Mouse (Mus musculus): ENCODE measurements around the gene Iscu. TPM values are rescaled to one million over a fixed set of nuclear protein-coding genes. Genes with fewer than 3 reads are reported as not detected.

Iscu gene
- polyA plus RNA-seq, 1 experiment from 2014 or later: 77.8 TPM

GRCm38 (mm10) chr5:113748556-113749331, 23.8 kb upstream of the Iscu start:
- Histone ChIP-seq H3K27me3 (ENCODE audit: control insufficient read depth, insufficient read depth, low read depth, low read length) (no peaks in the 10 kb centered on the region), H3K9ac (ENCODE audit: low read depth, low read length) (no peak overlapping the region), H3K4me3 (ENCODE audit: low read depth, low read length) (no peak overlapping the region), H3K4me2 (ENCODE audit: low read length) (no peak overlapping the region), H3K27ac (ENCODE audit: low read length) (no peak overlapping the region), H3K4me1 (ENCODE audit: control insufficient read depth, insufficient read depth, low read length) (no peaks in the 10 kb centered on the region), H3K9me3 (replicated peaks; ENCODE audit: control insufficient read depth, low read length, poor library complexity, severe bottlenecking) (no peaks in the 10 kb centered on the region), H3K36me3 (ENCODE audit: control insufficient read depth, insufficient read depth, low read length) (peaks cover 84% of the 10 kb centered on the region)
- ATAC-seq: no peak
- 97% methylated on average over 13 of the region's 13 CpGs for WGBS

- Histone ChIP-seq H3K4me1 (ENCODE audit: control insufficient read depth, insufficient read depth, low read length) (no peaks in the 10 kb centered on the region), H3K9me3 (replicated peaks; ENCODE audit: control insufficient read depth, low read length, poor library complexity, severe bottlenecking) (no peaks in the 10 kb centered on the region), H3K27me3 (ENCODE audit: control insufficient read depth, insufficient read depth, low read depth, low read length) (no peaks in the 10 kb centered on the region), H3K4me3 (ENCODE audit: low read depth, low read length) (no peak overlapping the region), H3K27ac (ENCODE audit: low read length) (no peak overlapping the region), H3K36me3 (ENCODE audit: control insufficient read depth, insufficient read depth, low read length) (peaks cover 67% of the 10 kb centered on the region), H3K4me2 (ENCODE audit: low read length) (no peak overlapping the region), H3K9ac (ENCODE audit: low read depth, low read length) (no peak overlapping the region)
- 91% methylated on average over 9 of the region's 9 CpGs for WGBS
- no peak for ATAC-seq
Observed at GRCm38 (mm10) chr5:113751521-113752157, 20.9 kb upstream of the Iscu start.

- H3K9me3 ChIP-seq (replicated peaks; ENCODE audit: control insufficient read depth, low read length, poor library complexity, severe bottlenecking): no peaks in the 10 kb centered on the region
- 91% methylated on average over 15 of the region's 15 CpGs for WGBS
- no peak overlapping the region for H3K4me3 ChIP-seq (ENCODE audit: low read depth, low read length)
- H3K4me2 ChIP-seq (ENCODE audit: low read length): no peak overlapping the region
- no peaks in the 10 kb centered on the region for H3K4me1 ChIP-seq (ENCODE audit: control insufficient read depth, insufficient read depth, low read length)
- no peaks in the 10 kb centered on the region for H3K27me3 ChIP-seq (ENCODE audit: control insufficient read depth, insufficient read depth, low read depth, low read length)
- ATAC-seq: no peak
- H3K36me3 ChIP-seq (ENCODE audit: control insufficient read depth, insufficient read depth, low read length): peaks cover 60% of the 10 kb centered on the region
- no peak overlapping the region for H3K27ac ChIP-seq (ENCODE audit: low read length)
- no peak overlapping the region for H3K9ac ChIP-seq (ENCODE audit: low read depth, low read length)
Observed at GRCm38 (mm10) chr5:113755347-113756030, 17.1 kb upstream of the Iscu start.

GRCm38 (mm10) chr5:113761585-113761984, 11.0 kb upstream of the Iscu start:
- Histone ChIP-seq H3K9me3 (replicated peaks; ENCODE audit: control insufficient read depth, low read length, poor library complexity, severe bottlenecking) (no peaks in the 10 kb centered on the region), H3K36me3 (ENCODE audit: control insufficient read depth, insufficient read depth, low read length) (peaks cover 39% of the 10 kb centered on the region), H3K4me3 (ENCODE audit: low read depth, low read length) (no peak overlapping the region), H3K9ac (ENCODE audit: low read depth, low read length) (no peak overlapping the region), H3K4me1 (ENCODE audit: control insufficient read depth, insufficient read depth, low read length) (no peaks in the 10 kb centered on the region), H3K27me3 (ENCODE audit: control insufficient read depth, insufficient read depth, low read depth, low read length) (no peaks in the 10 kb centered on the region), H3K4me2 (ENCODE audit: low read length) (no peak overlapping the region), H3K27ac (ENCODE audit: low read length) (no peak overlapping the region)
- no peak for ATAC-seq
- 92% methylated on average over 2 of the region's 2 CpGs for WGBS

GRCm38 (mm10) chr5:113764426-113764825, 8.1 kb upstream of the Iscu start:
- H3K4me2 ChIP-seq (ENCODE audit: low read length): no peak overlapping the region
- no peak overlapping the region for H3K4me3 ChIP-seq (ENCODE audit: low read depth, low read length)
- H3K27ac ChIP-seq (ENCODE audit: low read length): no peak overlapping the region
- H3K9ac ChIP-seq (ENCODE audit: low read depth, low read length): no peak overlapping the region
- WGBS: 90% methylated on average over 7 of the region's 7 CpGs
- H3K27me3 ChIP-seq (ENCODE audit: control insufficient read depth, insufficient read depth, low read depth, low read length): no peaks in the 10 kb centered on the region
- H3K36me3 ChIP-seq (ENCODE audit: control insufficient read depth, insufficient read depth, low read length): peaks cover 23% of the 10 kb centered on the region; the same call in 1 of the 2 replicates
- H3K4me1 ChIP-seq (ENCODE audit: control insufficient read depth, insufficient read depth, low read length): peaks cover 4% of the 10 kb centered on the region
- no peak for ATAC-seq
- no peaks in the 10 kb centered on the region for H3K9me3 ChIP-seq (replicated peaks; ENCODE audit: control insufficient read depth, low read length, poor library complexity, severe bottlenecking)

GRCm38 (mm10) chr5:113765641-113766526, 6.7 kb upstream of the Iscu start:
- no peak overlapping the region for H3K9ac ChIP-seq (ENCODE audit: low read depth, low read length)
- no peaks in the 10 kb centered on the region for H3K27me3 ChIP-seq (ENCODE audit: control insufficient read depth, insufficient read depth, low read depth, low read length)
- ATAC-seq: no peak
- no peak overlapping the region for H3K27ac ChIP-seq (ENCODE audit: low read length)
- no peak overlapping the region for H3K4me3 ChIP-seq (ENCODE audit: low read depth, low read length)
- H3K9me3 ChIP-seq (replicated peaks; ENCODE audit: control insufficient read depth, low read length, poor library complexity, severe bottlenecking): no peaks in the 10 kb centered on the region
- no peak overlapping the region for H3K4me2 ChIP-seq (ENCODE audit: low read length)
- H3K4me1 ChIP-seq (ENCODE audit: control insufficient read depth, insufficient read depth, low read length): peaks cover 16% of the 10 kb centered on the region
- peaks cover 16% of the 10 kb centered on the region; the same call in 1 of the 2 replicates for H3K36me3 ChIP-seq (ENCODE audit: control insufficient read depth, insufficient read depth, low read length)
- WGBS: 94% methylated on average over 13 of the region's 13 CpGs

GRCm38 (mm10) chr5:113768806-113769205, 3.7 kb upstream of the Iscu start:
- H3K27me3 ChIP-seq (ENCODE audit: control insufficient read depth, insufficient read depth, low read depth, low read length): no peaks in the 10 kb centered on the region
- no peak overlapping the region for H3K4me2 ChIP-seq (ENCODE audit: low read length)
- no peaks in the 10 kb centered on the region for H3K9me3 ChIP-seq (replicated peaks; ENCODE audit: control insufficient read depth, low read length, poor library complexity, severe bottlenecking)
- H3K4me3 ChIP-seq (ENCODE audit: low read depth, low read length): no peak overlapping the region
- H3K4me1 ChIP-seq (ENCODE audit: control insufficient read depth, insufficient read depth, low read length): peaks cover 22% of the 10 kb centered on the region
- no peak overlapping the region for H3K27ac ChIP-seq (ENCODE audit: low read length)
- no peak overlapping the region for H3K9ac ChIP-seq (ENCODE audit: low read depth, low read length)
- WGBS: 95% methylated on average over 8 of the region's 8 CpGs
- ATAC-seq: no peak
- 0 out of 2 replicates have a peak, but pooled peaks cover 1% of the 10 kb centered on the region for H3K36me3 ChIP-seq (ENCODE audit: control insufficient read depth, insufficient read depth, low read length)

- Histone ChIP-seq H3K4me3 (ENCODE audit: low read depth, low read length) (peak overlapping the region; percentile 99), H3K4me1 (ENCODE audit: control insufficient read depth, insufficient read depth, low read length) (peaks cover 23% of the 10 kb centered on the region), H3K36me3 (ENCODE audit: control insufficient read depth, insufficient read depth, low read length) (peaks cover 13% of the 10 kb centered on the region), H3K9ac (ENCODE audit: low read depth, low read length) (peak overlapping the region; percentile 95), H3K27ac (ENCODE audit: low read length) (peak overlapping the region; percentile 98), H3K4me2 (ENCODE audit: low read length) (peak overlapping the region; percentile 68), H3K9me3 (replicated peaks; ENCODE audit: control insufficient read depth, low read length, poor library complexity, severe bottlenecking) (no peaks in the 10 kb centered on the region), H3K27me3 (ENCODE audit: control insufficient read depth, insufficient read depth, low read depth, low read length) (no peaks in the 10 kb centered on the region)
- under 1% methylated on average over 86 of the region's 97 CpGs for whole genome bisulfite sequencing
- ATAC-seq: peak; percentile 89
Observed at GRCm38 (mm10) chr5:113771213-113772162, 1.1 kb upstream of the Iscu start.
